Mouse (Mus musculus): ENCODE measurements around the gene Katnb1. TPM values are rescaled to one million over a fixed set of nuclear protein-coding genes. Genes with fewer than 3 reads are reported as not detected.
A peak's percentile ranks its signal among the peaks of the same experiment; 100 is the strongest.

Gene Katnb1
- polyA plus RNA-seq, 1 experiment from 2014 or later, result 4.7 TPM

GRCm38 (mm10) chr8:95099009-95099408 is 18.0 kb downstream of the Katnb1 start:
- Histone ChIP-seq H3K36me3 (replicated peaks; ENCODE audit: insufficient read depth, low read length) (peaks cover 31% of the 10 kb centered on the region), H3K9ac (replicated peaks) (no peak overlapping the region), H3K4me1 (ENCODE audit: insufficient read depth) (no peaks in the 10 kb centered on the region), H3K4me3 (ENCODE audit: low read depth, low read length) (no peak overlapping the region), H3K9me3 (ENCODE audit: low read length) (no peaks in the 10 kb centered on the region), H3K27ac (ENCODE audit: low read depth) (no peak overlapping the region), H3K27me3 (ENCODE audit: insufficient read depth, low read length) (no peaks in the 10 kb centered on the region), H3K4me2 (ENCODE audit: low read depth, low read length) (no peak overlapping the region)
- peak; percentile 97 for TF ChIP-seq CTCF (IDR thresholded peaks at IDR 0.05; ENCODE audit: low read depth)
- TF ChIP-seq EP300 (IDR thresholded peaks at IDR 0.05; ENCODE audit: low read depth), result no peak
- ATAC-seq (peak; percentile 59; the same call in 1 of the 2 replicates), DNase-seq (peak; percentile 75)
- 32% methylated on average over 5 of the region's 5 CpGs for WGBS (ENCODE audit: insufficient replicate concordance)

GRCm38 (mm10) chr8:95101972-95102371 is 21.0 kb downstream of the Katnb1 start:
- no peaks in the 10 kb centered on the region for H3K9me3 ChIP-seq (ENCODE audit: low read length)
- H3K4me2 ChIP-seq (ENCODE audit: low read depth, low read length), result no peak overlapping the region
- H3K36me3 ChIP-seq (replicated peaks; ENCODE audit: insufficient read depth, low read length), result peaks cover 38% of the 10 kb centered on the region
- TF ChIP-seq CTCF (IDR thresholded peaks at IDR 0.05; ENCODE audit: low read depth), result peak; percentile 45; the same call in 1 of the 2 replicates
- TF ChIP-seq EP300 (IDR thresholded peaks at IDR 0.05; ENCODE audit: low read depth), result no peak
- H3K9ac ChIP-seq (replicated peaks), result no peak overlapping the region
- H3K4me1 ChIP-seq (ENCODE audit: insufficient read depth), result no peaks in the 10 kb centered on the region
- H3K27ac ChIP-seq (ENCODE audit: low read depth), result no peak overlapping the region
- WGBS (ENCODE audit: insufficient replicate concordance), result 76% methylated on average over 4 of the region's 4 CpGs
- no peaks in the 10 kb centered on the region for H3K27me3 ChIP-seq (ENCODE audit: insufficient read depth, low read length)
- DNase-seq (no peak), ATAC-seq (no peak)
- no peak overlapping the region for H3K4me3 ChIP-seq (ENCODE audit: low read depth, low read length)

DNA sequence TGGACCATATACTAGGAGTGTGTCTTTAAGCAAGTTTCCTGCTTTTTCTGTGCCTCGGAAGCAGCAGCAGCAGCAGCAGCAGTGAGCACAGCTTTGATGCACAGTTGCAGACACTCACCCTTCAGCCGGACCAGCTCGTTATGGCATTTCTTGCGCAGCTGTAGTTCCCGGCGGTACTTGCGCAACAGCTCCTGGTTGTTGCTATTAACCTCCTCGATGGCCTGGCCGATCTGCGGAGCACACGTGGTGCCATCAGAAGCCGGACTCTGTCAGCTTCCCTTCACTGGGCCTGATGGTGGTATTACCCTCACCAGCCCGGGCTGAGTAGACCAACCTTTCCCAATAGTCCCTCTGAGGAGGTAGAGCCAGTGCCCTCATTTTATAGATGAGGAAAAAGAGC is 26.3 kb downstream of the Katnb1 start:
- Histone ChIP-seq H3K27ac (ENCODE audit: low read depth) (no peak overlapping the region), H3K4me1 (ENCODE audit: insufficient read depth) (no peaks in the 10 kb centered on the region), H3K4me3 (ENCODE audit: low read depth, low read length) (no peak overlapping the region), H3K27me3 (ENCODE audit: insufficient read depth, low read length) (no peaks in the 10 kb centered on the region), H3K36me3 (replicated peaks; ENCODE audit: insufficient read depth, low read length) (peaks cover 27% of the 10 kb centered on the region), H3K4me2 (ENCODE audit: low read depth, low read length) (no peak overlapping the region), H3K9ac (replicated peaks) (no peak overlapping the region), H3K9me3 (ENCODE audit: low read length) (no peaks in the 10 kb centered on the region)
- TF ChIP-seq CTCF (IDR thresholded peaks at IDR 0.05; ENCODE audit: low read depth), result no peak
- no peak for TF ChIP-seq EP300 (IDR thresholded peaks at IDR 0.05; ENCODE audit: low read depth)
- ATAC-seq (peak; percentile 56), DNase-seq (peak; percentile 49)
- WGBS (ENCODE audit: insufficient replicate concordance), result 62% methylated on average over 13 of the region's 13 CpGs

- TF ChIP-seq CTCF (IDR thresholded peaks at IDR 0.05; ENCODE audit: low read depth), result no peak
- no peak for ATAC-seq
- no peak overlapping the region for H3K9ac ChIP-seq (replicated peaks)
- DNase-seq, result no peak
- no peak overlapping the region for H3K4me2 ChIP-seq (ENCODE audit: low read depth, low read length)
- no peaks in the 10 kb centered on the region for H3K27me3 ChIP-seq (ENCODE audit: insufficient read depth, low read length)
- H3K27ac ChIP-seq (ENCODE audit: low read depth), result no peak overlapping the region
- no peaks in the 10 kb centered on the region for H3K9me3 ChIP-seq (ENCODE audit: low read length)
- H3K4me1 ChIP-seq (ENCODE audit: insufficient read depth), result no peaks in the 10 kb centered on the region
- H3K4me3 ChIP-seq (ENCODE audit: low read depth, low read length), result no peak overlapping the region
- peaks cover 10% of the 10 kb centered on the region; the same call in 1 of the 2 replicates for H3K36me3 ChIP-seq (replicated peaks; ENCODE audit: insufficient read depth, low read length)
- WGBS (ENCODE audit: insufficient replicate concordance), result 72% methylated on average over 3 of the region's 3 CpGs
These were observed 31.6 kb downstream of the Katnb1 start for GRCm38 (mm10) chr8:95112594-95112993.

- Histone ChIP-seq H3K4me1 (ENCODE audit: insufficient read depth) (no peaks in the 10 kb centered on the region), H3K4me2 (ENCODE audit: low read depth, low read length) (no peak overlapping the region), H3K9ac (replicated peaks) (no peak overlapping the region), H3K9me3 (ENCODE audit: low read length) (no peaks in the 10 kb centered on the region), H3K27ac (ENCODE audit: low read depth) (no peak overlapping the region), H3K36me3 (replicated peaks; ENCODE audit: insufficient read depth, low read length) (peaks cover 7% of the 10 kb centered on the region; the same call in 1 of the 2 replicates), H3K27me3 (ENCODE audit: insufficient read depth, low read length) (no peaks in the 10 kb centered on the region), H3K4me3 (ENCODE audit: low read depth, low read length) (no peak overlapping the region)
- ATAC-seq, result no peak
- WGBS (ENCODE audit: insufficient replicate concordance), result 55% methylated on average over 4 of the region's 4 CpGs
- no peak for TF ChIP-seq EP300 (IDR thresholded peaks at IDR 0.05; ENCODE audit: low read depth)
- TF ChIP-seq CTCF (IDR thresholded peaks at IDR 0.05; ENCODE audit: low read depth), result no peak
- DNase-seq, result no peak
These were observed 32.1 kb downstream of the Katnb1 start for GRCm38 (mm10) chr8:95113108-95113507.

DNA sequence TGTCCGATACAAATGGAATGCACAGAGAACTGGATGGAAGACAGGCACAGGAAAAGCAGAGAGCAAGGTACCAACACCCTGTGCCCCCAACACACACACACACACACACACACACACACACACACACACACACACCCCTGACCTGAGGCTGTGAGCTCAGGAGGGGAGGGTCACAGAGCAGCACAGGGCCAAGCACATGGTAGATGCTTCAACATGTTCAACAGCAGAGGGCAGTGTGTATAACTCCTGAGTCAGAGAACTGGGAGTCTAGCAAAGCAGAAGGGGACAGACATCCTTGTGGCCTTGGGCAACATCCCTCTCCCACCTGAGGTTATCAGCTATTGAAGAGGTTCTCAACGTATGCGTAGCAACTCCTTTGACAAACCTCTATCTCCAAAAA is 32.8 kb downstream of the Katnb1 start:
- no peak overlapping the region for H3K27ac ChIP-seq (ENCODE audit: low read depth)
- H3K4me2 ChIP-seq (ENCODE audit: low read depth, low read length), result no peak overlapping the region
- H3K9ac ChIP-seq (replicated peaks), result no peak overlapping the region
- no peaks in the 10 kb centered on the region for H3K27me3 ChIP-seq (ENCODE audit: insufficient read depth, low read length)
- no peaks in the 10 kb centered on the region for H3K4me1 ChIP-seq (ENCODE audit: insufficient read depth)
- no peak overlapping the region for H3K4me3 ChIP-seq (ENCODE audit: low read depth, low read length)
- 0 out of 2 replicates have a peak, but pooled peaks cover 3% of the 10 kb centered on the region for H3K36me3 ChIP-seq (replicated peaks; ENCODE audit: insufficient read depth, low read length)
- 69% methylated on average over 3 of the region's 3 CpGs for WGBS (ENCODE audit: insufficient replicate concordance)
- TF ChIP-seq CTCF (IDR thresholded peaks at IDR 0.05; ENCODE audit: low read depth) (peak; percentile 72), EP300 (IDR thresholded peaks at IDR 0.05; ENCODE audit: low read depth) (no peak)
- no peak for DNase-seq
- ATAC-seq, result no peak
- H3K9me3 ChIP-seq (ENCODE audit: low read length), result no peaks in the 10 kb centered on the region

- Histone ChIP-seq H3K36me3 (replicated peaks; ENCODE audit: insufficient read depth, low read length) (peaks cover 11% of the 10 kb centered on the region; the same call in 1 of the 2 replicates), H3K27ac (ENCODE audit: low read depth) (no peak overlapping the region), H3K4me3 (ENCODE audit: low read depth, low read length) (no peak overlapping the region), H3K9ac (replicated peaks) (no peak overlapping the region), H3K27me3 (ENCODE audit: insufficient read depth, low read length) (no peaks in the 10 kb centered on the region), H3K4me2 (ENCODE audit: low read depth, low read length) (no peak overlapping the region), H3K4me1 (ENCODE audit: insufficient read depth) (no peaks in the 10 kb centered on the region), H3K9me3 (ENCODE audit: low read length) (no peaks in the 10 kb centered on the region)
- TF ChIP-seq CTCF (IDR thresholded peaks at IDR 0.05; ENCODE audit: low read depth) (peak; percentile 44), EP300 (IDR thresholded peaks at IDR 0.05; ENCODE audit: low read depth) (no peak)
- ATAC-seq (no peak), DNase-seq (no peak)
- 87% methylated on average over 5 of the region's 5 CpGs for WGBS (ENCODE audit: insufficient replicate concordance)
These were observed 42.5 kb downstream of the Katnb1 start for GRCm38 (mm10) chr8:95123455-95123854.

All from liver, postnatal 0 days (tissue).